Mouse (Mus musculus): ENCODE measurements around the gene Wdfy4.

- TF ChIP-seq CTCF (IDR thresholded peaks at IDR 0.05; ENCODE audit: extremely low read depth, insufficient read depth, low read length) (peak; percentile 53), POLR2A (IDR thresholded peaks at IDR 0.05; ENCODE audit: extremely low read depth, insufficient read depth, low read length) (no peak)
Measured at GRCm38 (mm10) chr14:33146287-33146686, 39.0 kb downstream of the Wdfy4 start.

All from cortical plate, adult 2 months (tissue).